Mouse (Mus musculus) limb, embryonic 15.5 days (tissue): ENCODE measurements around the gene Plekha5. TPM values are rescaled to one million over a fixed set of nuclear protein-coding genes. Genes with fewer than 3 reads are reported as not detected.

Source experiments
- ATAC-seq: fragments of 200-750 bp; cut with Nextera tagmentation; 2 replicates; pipeline ENCODE4 v1.8.0; 2017; ENCODE audit warnings: low read depth, moderate TSS enrichment; ENCODE audit not compliant: insufficient number of reproducible peaks, low FRiP score, low TSS enrichment
- H3K27ac ChIP-seq: fragments of 300-500 bp; sonication (generic); 2 replicates; pipeline ENCODE4 v1.5.1; 2015; ENCODE audit warnings: moderate library complexity, mild to moderate bottlenecking, inconsistent platforms
- H3K27me3 ChIP-seq: fragments of 300-500 bp; sonication (generic); 2 replicates; pipeline ENCODE4 v1.6.1; 2015; ENCODE audit warnings: inconsistent platforms
- H3K36me3 ChIP-seq: fragments of 300-500 bp; sonication (generic); 2 replicates; pipeline ENCODE4 v1.6.1; 2015; ENCODE audit warnings: inconsistent platforms
- H3K4me1 ChIP-seq: fragments of 300-500 bp; sonication (generic); 2 replicates; pipeline ENCODE4 v1.6.1; 2015; ENCODE audit warnings: inconsistent platforms
- H3K4me2 ChIP-seq: fragments of 300-500 bp; sonication (generic); 2 replicates; pipeline ENCODE4 v1.6.1; 2015; ENCODE audit warnings: mild to moderate bottlenecking, inconsistent platforms
- H3K4me3 ChIP-seq: fragments of 300-500 bp; sonication (generic); 2 replicates; pipeline ENCODE4 v1.5.1; 2015; ENCODE audit warnings: mild to moderate bottlenecking, inconsistent platforms
- H3K9ac ChIP-seq: fragments of 300-500 bp; sonication (generic); 2 replicates; pipeline ENCODE4 v1.6.1; 2015; ENCODE audit warnings: inconsistent platforms
- H3K9me3 ChIP-seq: fragments of 300-500 bp; sonication (generic); 2 replicates; pipeline ENCODE4 v1.6.1; 2016; ENCODE audit warnings: inconsistent platforms
- WGBS: fragments of 180-500 bp; shearing (Covaris S2); methylation state at CpG from one replicate; pipeline ENCODE4 v1.1.7; 2015; 5-methylcytosine and 5-hydroxymethylcytosine counted together
- polyA plus RNA-seq: library from polyadenylated mRNA; unstranded; fragments of >200 nt; fragmentation: Nextera tagmentation; extraction: Ambion mirVana; gene quantifications from 2 replicates; pipeline ENCODE4 v1.2.1, GENCODE M21; 2015

Plekha5 gene
- polyA plus RNA-seq: 44.7 and 47.2 TPM in 2 replicates

DNA sequence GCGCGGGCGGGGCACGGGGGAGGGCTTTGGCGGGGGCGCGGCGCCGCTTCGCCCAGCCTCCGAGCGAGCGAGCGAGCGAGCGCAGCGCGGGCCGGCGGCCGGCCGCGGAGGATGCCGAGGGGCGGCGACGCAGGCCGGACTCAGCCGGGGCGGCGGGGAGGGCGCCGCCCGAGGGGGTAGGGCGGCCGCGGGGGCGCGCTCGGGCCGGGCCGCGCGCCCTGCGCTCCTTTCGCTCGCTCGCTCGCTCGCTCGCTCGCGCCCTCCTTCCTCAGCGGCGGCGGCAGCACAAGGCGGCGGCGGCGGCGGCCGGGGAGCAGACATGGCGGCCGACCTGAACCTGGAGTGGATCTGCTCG, at the start of gene Plekha5:
Gene Plekha5 (plus strand): TSS at position 209 of the 355 bp plus-strand sequence.
- H3K27me3 ChIP-seq: no peaks in the 10 kb centered on the region
- H3K36me3 ChIP-seq: peaks cover 5% of the 10 kb centered on the region; the same call in 1 of the 2 replicates
- 1% methylated on average over 17 of the region's 65 CpGs for WGBS
- H3K27ac ChIP-seq: peak within 1 kb of the TSS; percentile 91
- peak; percentile 89 for ATAC-seq
- H3K4me3 ChIP-seq: peak within 1 kb of the TSS; percentile 97
- peak within 1 kb of the TSS; percentile 95 for H3K9ac ChIP-seq
- H3K4me2 ChIP-seq: peak within 1 kb of the TSS; percentile 83
- no peaks in the 10 kb centered on the region for H3K9me3 ChIP-seq
- H3K4me1 ChIP-seq: peaks cover 2% of the 10 kb centered on the region; the same call in 1 of the 2 replicates

DNA sequence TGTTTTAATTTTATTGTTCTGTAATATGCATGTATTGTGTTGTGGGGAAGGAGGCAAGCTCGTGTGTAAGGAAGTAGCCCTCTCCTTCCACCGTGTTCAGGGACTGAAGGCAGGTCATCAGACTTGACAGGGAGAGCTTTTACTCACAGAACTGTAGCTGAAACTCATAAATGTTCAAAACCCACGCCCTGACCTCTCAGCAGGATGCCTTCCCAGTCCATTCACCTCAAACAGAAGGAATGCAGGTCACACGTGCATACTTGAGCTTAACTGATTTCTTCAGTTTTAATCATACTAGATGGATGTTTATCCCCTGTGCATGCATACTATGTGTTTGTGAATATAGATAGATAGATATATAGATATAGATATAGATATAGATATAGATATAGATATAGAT, 48.2 kb upstream of the Plekha5 start:
- H3K27ac ChIP-seq: no peak overlapping the region
- H3K4me3 ChIP-seq: no peak overlapping the region
- no peak overlapping the region for H3K9ac ChIP-seq
- H3K27me3 ChIP-seq: no peaks in the 10 kb centered on the region
- no peaks in the 10 kb centered on the region for H3K4me1 ChIP-seq
- no peak overlapping the region for H3K4me2 ChIP-seq
- no peaks in the 10 kb centered on the region for H3K36me3 ChIP-seq
- ATAC-seq: no peak
- no peaks in the 10 kb centered on the region for H3K9me3 ChIP-seq
- WGBS: 35% methylated on average over 4 of the region's 4 CpGs

DNA sequence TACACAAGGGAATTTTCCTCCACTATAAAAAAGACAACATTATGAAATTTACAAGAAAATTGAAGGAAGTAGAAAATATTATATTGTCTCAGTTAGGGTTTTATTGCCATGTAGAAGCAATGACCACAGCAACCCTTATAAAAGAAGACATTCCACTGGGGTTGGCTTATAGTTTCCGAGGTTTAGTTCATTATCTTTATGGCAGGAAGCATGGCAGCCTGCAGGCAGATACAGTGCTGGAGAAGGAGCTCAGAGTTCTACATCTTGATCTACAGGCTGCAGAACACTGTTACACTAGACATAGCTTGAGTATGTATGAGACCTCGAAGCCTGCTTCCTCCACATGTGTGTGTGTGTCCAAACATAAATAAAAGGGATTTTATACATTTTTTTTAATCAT, 43.3 kb upstream of the Plekha5 start:
- Histone ChIP-seq H3K9me3 (no peaks in the 10 kb centered on the region), H3K27me3 (no peaks in the 10 kb centered on the region), H3K36me3 (no peaks in the 10 kb centered on the region), H3K4me3 (no peak overlapping the region), H3K4me1 (no peaks in the 10 kb centered on the region), H3K9ac (no peak overlapping the region), H3K4me2 (no peak overlapping the region), H3K27ac (no peak overlapping the region)
- 54% methylated on average over 2 of the region's 2 CpGs for WGBS
- no peak for ATAC-seq

DNA sequence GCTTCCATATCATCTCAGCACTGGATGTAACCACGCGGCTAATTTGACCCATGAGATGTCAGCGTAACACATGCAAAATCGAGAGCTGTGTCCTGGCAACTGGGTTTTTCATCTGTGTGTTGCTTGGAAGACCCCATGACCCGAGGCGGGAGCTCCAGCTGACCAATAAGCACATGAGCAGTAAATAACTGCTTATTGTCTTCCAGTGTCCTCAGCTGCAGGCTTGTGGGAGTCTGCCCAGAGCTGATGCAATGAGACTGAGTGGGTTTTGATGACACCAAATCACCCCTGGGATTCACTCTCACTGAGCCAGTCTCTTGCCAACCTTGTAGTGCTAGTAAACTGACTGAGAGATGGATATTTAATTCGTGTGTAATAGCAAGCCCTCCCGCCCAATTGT, 42.7 kb upstream of the Plekha5 start:
- no peaks in the 10 kb centered on the region for H3K4me1 ChIP-seq
- H3K9me3 ChIP-seq: no peaks in the 10 kb centered on the region
- 83% methylated on average over 8 of the region's 8 CpGs for WGBS
- no peak overlapping the region for H3K4me3 ChIP-seq
- no peak overlapping the region for H3K9ac ChIP-seq
- ATAC-seq: no peak
- no peaks in the 10 kb centered on the region for H3K36me3 ChIP-seq
- H3K4me2 ChIP-seq: no peak overlapping the region
- no peaks in the 10 kb centered on the region for H3K27me3 ChIP-seq
- H3K27ac ChIP-seq: no peak overlapping the region

DNA sequence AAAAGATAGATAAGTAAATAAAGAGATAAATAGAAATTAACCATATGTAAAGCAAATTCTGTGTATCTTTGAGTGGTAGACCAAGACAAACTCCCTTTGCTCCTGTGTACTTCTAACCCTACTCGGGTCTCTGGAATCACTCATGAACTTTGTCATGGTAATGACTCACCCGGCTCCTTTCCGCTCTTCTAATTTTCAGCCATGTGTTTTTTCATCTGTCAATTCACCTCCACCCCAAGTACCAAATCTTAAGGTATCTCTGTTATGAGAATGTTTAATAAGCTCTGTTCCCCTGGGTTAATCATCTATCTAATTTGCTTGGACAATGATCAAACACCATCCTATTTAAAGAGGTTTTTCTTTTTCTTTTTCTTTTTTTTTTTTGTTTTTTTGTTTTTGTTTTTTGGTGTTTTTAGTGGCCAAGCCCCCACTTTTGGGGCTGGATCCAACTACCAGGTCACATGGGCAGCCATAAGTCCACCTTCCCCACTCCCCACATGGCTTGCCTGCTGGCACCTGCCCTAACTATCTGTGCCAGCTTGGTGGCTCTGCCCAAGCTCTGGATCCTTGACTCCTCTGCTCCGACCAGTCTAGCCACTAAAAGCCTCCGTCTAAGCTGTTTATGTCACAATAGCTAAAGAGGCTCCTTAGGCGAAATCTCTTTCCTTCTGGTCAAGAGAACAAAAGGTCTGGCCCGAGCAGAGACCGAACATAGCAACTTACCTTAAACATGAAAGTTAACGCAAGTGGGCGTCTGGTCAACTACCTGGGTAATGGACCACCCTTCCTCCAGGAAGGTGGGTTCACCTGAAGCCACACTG, 40.1 kb upstream of the Plekha5 start:
- Histone ChIP-seq H3K4me2 (no peak overlapping the region), H3K9ac (no peak overlapping the region), H3K27me3 (no peaks in the 10 kb centered on the region), H3K36me3 (no peaks in the 10 kb centered on the region), H3K4me1 (no peaks in the 10 kb centered on the region), H3K27ac (no peak overlapping the region), H3K9me3 (no peaks in the 10 kb centered on the region), H3K4me3 (no peak overlapping the region)
- 87% methylated on average over 10 of the region's 10 CpGs for WGBS
- ATAC-seq: no peak

DNA sequence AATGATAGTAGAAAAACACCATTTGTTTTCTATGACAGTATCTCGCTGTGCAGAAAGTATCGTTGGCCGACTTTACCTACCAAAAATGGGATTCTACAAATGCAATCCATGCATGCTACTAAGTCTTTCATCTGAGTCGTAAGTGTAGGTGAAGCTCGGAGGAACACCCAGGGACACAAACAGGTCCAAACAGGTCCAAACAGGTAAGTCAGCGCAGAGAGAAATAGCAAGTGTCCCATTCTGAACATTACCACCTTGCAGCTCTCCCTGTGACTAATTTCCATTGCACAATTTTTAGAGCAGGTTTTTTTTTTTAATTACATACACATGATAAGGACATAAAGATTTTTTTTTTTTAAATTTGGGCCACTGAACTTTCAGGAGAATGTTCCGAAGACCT, 27.2 kb upstream of the Plekha5 start:
- ATAC-seq: no peak
- Histone ChIP-seq H3K9ac (no peak overlapping the region), H3K4me2 (no peak overlapping the region), H3K27me3 (no peaks in the 10 kb centered on the region), H3K36me3 (no peaks in the 10 kb centered on the region), H3K4me1 (no peaks in the 10 kb centered on the region), H3K9me3 (no peaks in the 10 kb centered on the region), H3K4me3 (no peak overlapping the region), H3K27ac (no peak overlapping the region)
- 76% methylated on average over 7 of the region's 7 CpGs for WGBS

DNA sequence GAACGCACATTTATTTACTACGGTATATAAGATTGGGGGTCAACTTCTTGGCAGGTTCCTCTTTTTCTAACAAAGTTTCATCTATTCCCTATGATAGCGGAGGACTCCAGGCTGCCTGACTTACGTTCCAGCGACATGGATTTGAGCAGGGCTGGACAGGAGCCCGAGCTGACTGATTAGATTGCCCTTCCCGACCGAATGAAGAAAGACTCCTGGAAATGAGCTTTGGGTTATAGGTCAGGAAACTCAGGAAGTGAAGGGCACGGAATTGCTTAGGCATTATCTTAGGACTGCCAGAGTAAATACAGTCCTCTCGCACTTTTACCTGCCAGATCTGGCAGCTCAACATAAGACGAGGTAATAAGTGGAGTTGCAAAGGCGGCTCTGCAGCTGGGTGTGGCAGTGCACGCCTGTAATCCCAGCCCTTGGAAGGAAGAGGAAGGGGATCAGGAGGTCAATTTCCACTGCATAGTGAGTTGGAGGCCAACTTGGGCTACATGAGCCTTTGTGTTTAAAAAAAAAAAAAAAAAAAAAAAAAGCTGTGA, 21.0 kb upstream of the Plekha5 start:
- Histone ChIP-seq H3K9ac (no peak overlapping the region), H3K4me3 (no peak overlapping the region), H3K36me3 (no peaks in the 10 kb centered on the region), H3K27ac (no peak overlapping the region), H3K4me2 (no peak overlapping the region), H3K27me3 (no peaks in the 10 kb centered on the region), H3K4me1 (no peaks in the 10 kb centered on the region), H3K9me3 (no peaks in the 10 kb centered on the region)
- ATAC-seq: no peak
- WGBS: 63% methylated on average over 13 of the region's 13 CpGs

DNA sequence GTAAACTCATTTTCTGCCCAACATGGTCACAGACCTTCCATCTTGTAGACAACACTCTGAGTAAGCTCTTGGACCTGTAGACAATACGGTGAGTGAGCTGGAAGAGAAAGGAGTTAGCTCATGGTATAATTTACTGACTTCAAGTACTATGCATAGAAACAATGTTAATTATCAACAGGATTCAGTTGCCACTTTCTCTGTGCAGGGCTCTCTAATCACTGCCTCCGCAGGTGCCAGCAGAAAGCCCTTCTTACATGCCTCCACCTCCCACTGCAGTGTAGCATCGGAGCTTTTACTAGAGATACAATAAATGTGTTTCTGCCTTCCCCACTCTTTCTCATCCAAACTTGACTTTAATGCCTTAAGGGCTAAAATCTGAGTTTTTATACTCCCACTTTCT, 11.9 kb upstream of the Plekha5 start:
- no peaks in the 10 kb centered on the region for H3K9me3 ChIP-seq
- H3K9ac ChIP-seq: no peak overlapping the region
- no peak for ATAC-seq
- no peak overlapping the region for H3K27ac ChIP-seq
- H3K4me1 ChIP-seq: no peaks in the 10 kb centered on the region
- H3K36me3 ChIP-seq: no peaks in the 10 kb centered on the region
- H3K27me3 ChIP-seq: no peaks in the 10 kb centered on the region
- H3K4me2 ChIP-seq: no peak overlapping the region
- no peak overlapping the region for H3K4me3 ChIP-seq
- WGBS: 76% methylated on average over 3 of the region's 3 CpGs

DNA sequence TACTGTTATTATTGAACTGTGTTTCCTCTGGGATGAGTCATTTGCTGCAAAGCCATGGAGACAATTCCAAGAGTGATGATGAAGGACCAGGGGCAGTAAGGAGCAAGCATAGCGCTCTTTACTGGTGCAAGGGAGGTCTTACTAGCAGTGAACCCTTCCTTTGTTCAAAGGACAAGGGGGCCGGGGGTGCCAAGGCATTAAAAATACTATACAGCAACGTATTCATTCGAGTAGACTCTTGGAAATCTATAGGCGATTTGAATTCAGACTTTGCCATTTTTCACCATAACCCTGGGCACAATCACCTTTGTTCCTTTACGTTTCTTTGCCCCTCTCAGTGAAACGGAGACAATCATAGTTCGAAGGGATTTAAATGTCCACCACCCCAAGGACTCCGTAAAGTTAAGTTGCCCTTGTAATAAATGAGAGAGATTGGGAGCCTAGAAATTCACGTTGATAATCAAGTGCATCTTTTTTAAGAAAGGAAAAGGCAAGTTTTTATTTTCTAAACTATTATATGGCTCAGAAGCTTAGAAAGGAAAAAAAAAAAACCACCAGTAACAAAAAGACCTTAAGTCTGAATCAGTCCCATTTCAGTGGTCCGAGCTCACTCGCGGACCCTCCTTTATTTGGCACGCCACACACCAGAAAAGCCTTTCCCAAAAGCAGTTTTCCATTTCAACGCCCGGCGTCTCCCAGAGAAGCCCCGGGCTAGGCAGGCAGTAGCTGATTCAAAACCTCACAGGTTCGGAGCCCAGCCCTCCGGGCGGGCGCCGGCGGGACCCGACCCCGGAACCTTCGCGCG, 611 bp upstream of the Plekha5 start:
- peak overlapping the region; percentile 95 for H3K9ac ChIP-seq
- H3K4me3 ChIP-seq: peak overlapping the region; percentile 97
- H3K4me2 ChIP-seq: peak overlapping the region; percentile 83
- 12% methylated on average over 29 of the region's 29 CpGs for WGBS
- H3K27me3 ChIP-seq: no peaks in the 10 kb centered on the region
- H3K4me1 ChIP-seq: peaks cover 2% of the 10 kb centered on the region; the same call in 1 of the 2 replicates
- no peak for ATAC-seq
- no peaks in the 10 kb centered on the region for H3K9me3 ChIP-seq
- peak overlapping the region; percentile 91 for H3K27ac ChIP-seq
- no peaks in the 10 kb centered on the region for H3K36me3 ChIP-seq

DNA sequence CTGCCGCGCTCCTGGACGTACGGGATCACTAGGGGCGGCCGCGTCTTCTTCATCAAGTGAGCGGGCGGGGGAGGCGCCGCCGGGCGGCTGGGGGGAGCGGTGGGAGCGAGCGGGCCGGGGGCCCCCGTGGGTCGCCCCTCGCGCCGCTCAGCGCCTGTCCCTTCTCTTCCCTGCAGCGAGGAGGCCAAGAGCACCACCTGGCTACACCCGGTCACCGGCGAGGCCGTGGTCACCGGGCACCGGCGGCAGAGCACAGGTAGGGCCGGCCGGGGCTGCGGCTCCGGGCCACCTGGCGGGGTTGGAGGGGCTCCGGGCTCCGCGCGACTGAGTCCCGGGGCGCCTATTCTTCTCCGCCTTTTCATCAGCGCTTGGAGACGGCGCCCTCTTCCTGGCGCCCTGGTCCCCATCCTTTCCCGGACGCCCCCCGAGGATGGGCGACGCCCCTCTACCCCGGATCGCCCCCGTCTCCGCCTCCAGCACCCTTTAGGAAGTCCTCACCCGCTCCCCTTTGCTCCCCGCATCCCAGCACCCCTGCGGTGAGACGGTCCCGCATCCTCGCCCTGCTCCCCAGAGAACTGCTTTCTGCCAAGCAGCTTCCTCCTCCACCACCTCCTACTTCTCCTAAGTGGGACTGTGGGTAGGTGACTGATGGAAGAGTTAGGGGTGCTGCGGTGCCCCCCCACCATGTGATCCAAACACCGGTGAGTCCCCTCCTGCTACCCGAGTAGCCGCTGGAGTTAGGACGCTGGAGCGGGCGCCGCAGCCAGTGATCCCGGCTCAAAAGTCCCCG, 542 bp downstream of the Plekha5 start:
- peaks cover 2% of the 10 kb centered on the region; the same call in 1 of the 2 replicates for H3K4me1 ChIP-seq
- peak overlapping the region; percentile 83 for H3K4me2 ChIP-seq
- WGBS: under 1% methylated on average over 45 of the region's 72 CpGs
- peak overlapping the region; percentile 95 for H3K9ac ChIP-seq
- H3K36me3 ChIP-seq: peaks cover 6% of the 10 kb centered on the region; the same call in 1 of the 2 replicates
- H3K9me3 ChIP-seq: no peaks in the 10 kb centered on the region
- ATAC-seq: peak; percentile 61
- H3K27me3 ChIP-seq: no peaks in the 10 kb centered on the region
- H3K4me3 ChIP-seq: peak overlapping the region; percentile 97
- peak overlapping the region; percentile 91 for H3K27ac ChIP-seq

DNA sequence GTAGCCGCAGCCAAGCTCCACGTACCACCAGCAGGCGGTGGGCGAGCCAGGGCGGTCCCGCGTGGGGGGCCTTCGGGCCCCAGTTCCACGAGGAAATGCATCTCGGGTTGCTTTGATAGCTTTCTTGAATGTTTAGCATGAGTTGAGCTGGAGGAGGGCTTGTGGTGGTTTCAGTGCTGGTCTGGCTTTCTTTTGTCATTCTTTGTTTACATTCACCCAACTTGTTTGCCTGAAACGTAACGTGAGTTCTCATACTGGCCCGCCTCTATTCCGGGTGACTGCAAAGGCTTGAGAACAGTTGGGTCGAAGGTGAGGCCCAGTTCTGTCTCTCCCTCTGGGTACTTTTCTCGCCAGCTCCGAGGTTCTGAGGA, 1.1 kb downstream of the Plekha5 start:
- peak overlapping the region; percentile 91 for H3K27ac ChIP-seq
- H3K9me3 ChIP-seq: no peaks in the 10 kb centered on the region
- H3K4me2 ChIP-seq: peak overlapping the region; percentile 83
- peak; percentile 9; the same call in 1 of the 2 replicates for ATAC-seq
- peak overlapping the region; percentile 95 for H3K9ac ChIP-seq
- peaks cover 2% of the 10 kb centered on the region; the same call in 1 of the 2 replicates for H3K4me1 ChIP-seq
- no peaks in the 10 kb centered on the region for H3K27me3 ChIP-seq
- WGBS: under 1% methylated on average over 17 of the region's 17 CpGs
- peak overlapping the region; percentile 97 for H3K4me3 ChIP-seq
- H3K36me3 ChIP-seq: peaks cover 7% of the 10 kb centered on the region; the same call in 1 of the 2 replicates
